Mouse (Mus musculus): ENCODE results near the gene Mkln1. TPM values are rescaled to one million over a fixed set of nuclear protein-coding genes. Genes with fewer than 3 reads are reported as not detected.

Mkln1 gene
- polyA plus RNA-seq, 1 experiment, result 181 TPM

DNA sequence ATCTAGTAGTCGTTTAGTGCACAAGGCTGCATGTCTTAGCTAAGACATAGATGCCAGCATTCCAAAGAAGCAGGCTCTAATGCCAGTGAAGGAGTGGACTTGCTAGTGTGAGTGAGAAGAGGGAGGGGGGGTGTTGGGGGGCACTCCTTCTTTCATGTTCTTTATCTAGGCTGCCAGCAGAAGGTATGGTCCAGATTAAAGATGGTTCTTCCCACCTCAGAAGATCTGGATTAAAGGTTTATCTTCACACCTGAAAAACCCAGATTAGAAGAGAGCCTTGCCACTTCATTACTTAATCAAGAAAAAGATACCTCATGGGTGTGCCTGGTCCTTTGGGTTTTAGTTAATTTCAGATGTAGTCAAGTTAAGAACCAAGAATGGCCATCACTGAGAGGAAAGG, 46.7 kb downstream of the Mkln1 start:
- Histone ChIP-seq H3K4me3 (ENCODE audit: insufficient read depth, low read depth, low read length) (no peak overlapping the region), H3K27ac (replicated peaks; ENCODE audit: low read depth, low read length) (no peak overlapping the region), H3K4me1 (ENCODE audit: control insufficient read depth, insufficient read depth, insufficient read length, low read length) (peaks cover 4% of the 10 kb centered on the region)

DNA sequence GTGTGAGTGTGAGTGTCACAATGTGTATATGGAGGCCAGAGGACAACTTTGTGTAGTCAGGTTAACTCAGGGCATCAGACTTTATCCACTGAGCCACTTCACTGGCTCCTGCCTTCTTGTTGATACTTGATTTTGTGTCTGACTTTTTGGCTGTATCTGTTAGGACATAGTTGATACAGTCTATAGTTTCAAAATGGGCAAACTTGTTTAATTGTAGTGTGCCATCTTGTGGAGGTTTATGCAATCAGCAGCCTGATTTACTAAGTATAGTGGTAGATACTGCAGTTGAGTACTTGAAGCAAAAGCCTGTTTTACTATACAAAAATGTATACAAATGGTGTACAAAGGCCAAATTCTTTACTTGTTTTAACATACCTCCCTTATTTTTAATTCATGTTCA, 55.2 kb downstream of the Mkln1 start:
- Histone ChIP-seq H3K4me3 (ENCODE audit: insufficient read depth, low read depth, low read length) (no peak overlapping the region), H3K4me1 (ENCODE audit: control insufficient read depth, insufficient read depth, insufficient read length, low read length) (no peaks in the 10 kb centered on the region), H3K27ac (replicated peaks; ENCODE audit: low read depth, low read length) (no peak overlapping the region)

GRCm38 (mm10) chr6:31455376-31455775, 56.8 kb downstream of the Mkln1 start:
- Histone ChIP-seq H3K4me1 (ENCODE audit: control insufficient read depth, insufficient read depth, insufficient read length, low read length) (no peaks in the 10 kb centered on the region), H3K27ac (replicated peaks; ENCODE audit: low read depth, low read length) (no peak overlapping the region), H3K4me3 (ENCODE audit: insufficient read depth, low read depth, low read length) (no peak overlapping the region)

- no peak overlapping the region for H3K4me3 ChIP-seq (ENCODE audit: insufficient read depth, low read depth, low read length)
- no peaks in the 10 kb centered on the region for H3K4me1 ChIP-seq (ENCODE audit: control insufficient read depth, insufficient read depth, insufficient read length, low read length)
- H3K27ac ChIP-seq (replicated peaks; ENCODE audit: low read depth, low read length), result no peak overlapping the region
Measured at GRCm38 (mm10) chr6:31456988-31457387, 58.5 kb downstream of the Mkln1 start.

DNA sequence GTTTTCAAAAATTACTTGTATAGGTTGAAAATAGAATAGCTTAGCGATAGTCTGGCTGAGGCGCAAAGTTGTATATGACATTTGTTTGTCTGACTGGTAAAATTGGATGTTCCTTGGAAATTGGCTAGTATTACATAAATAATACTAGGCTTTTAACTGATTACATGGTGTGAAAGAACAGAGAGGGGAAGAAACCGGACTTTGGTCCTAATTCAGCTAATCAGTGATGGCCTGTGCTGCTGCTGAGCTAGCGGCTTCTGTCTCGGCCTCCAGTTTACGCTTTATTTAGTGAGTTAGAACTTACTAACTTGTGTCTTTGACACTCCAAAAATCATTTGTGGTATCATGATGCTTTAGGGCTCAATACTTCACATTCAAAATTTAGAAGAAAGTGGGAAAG, 70.9 kb downstream of the Mkln1 start:
- H3K27ac ChIP-seq (replicated peaks; ENCODE audit: low read depth, low read length), result no peak overlapping the region
- H3K4me3 ChIP-seq (ENCODE audit: insufficient read depth, low read depth, low read length), result no peak overlapping the region
- no peaks in the 10 kb centered on the region for H3K4me1 ChIP-seq (ENCODE audit: control insufficient read depth, insufficient read depth, insufficient read length, low read length)

DNA sequence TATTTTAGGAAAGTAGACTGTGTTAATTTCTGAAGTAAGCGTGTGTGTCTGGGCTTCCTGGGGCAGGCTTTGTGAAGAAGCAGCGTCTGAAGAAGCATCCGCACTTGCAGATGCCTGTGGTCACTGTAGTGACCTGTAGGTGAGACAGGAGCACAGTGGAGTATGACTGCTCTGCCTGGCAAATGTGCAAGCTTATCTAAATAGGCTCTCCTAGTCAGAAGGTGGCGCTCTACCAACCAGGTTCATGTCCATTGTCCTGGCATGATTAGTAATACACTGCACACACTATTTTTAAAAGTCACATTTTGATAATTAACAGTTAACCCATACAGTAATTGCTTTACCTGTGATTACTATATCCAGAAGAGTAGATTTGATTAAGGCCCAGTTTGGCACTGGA, 79.7 kb downstream of the Mkln1 start:
- Histone ChIP-seq H3K27ac (replicated peaks; ENCODE audit: low read depth, low read length) (no peak overlapping the region), H3K4me3 (ENCODE audit: insufficient read depth, low read depth, low read length) (no peak overlapping the region), H3K4me1 (ENCODE audit: control insufficient read depth, insufficient read depth, insufficient read length, low read length) (no peaks in the 10 kb centered on the region)

DNA sequence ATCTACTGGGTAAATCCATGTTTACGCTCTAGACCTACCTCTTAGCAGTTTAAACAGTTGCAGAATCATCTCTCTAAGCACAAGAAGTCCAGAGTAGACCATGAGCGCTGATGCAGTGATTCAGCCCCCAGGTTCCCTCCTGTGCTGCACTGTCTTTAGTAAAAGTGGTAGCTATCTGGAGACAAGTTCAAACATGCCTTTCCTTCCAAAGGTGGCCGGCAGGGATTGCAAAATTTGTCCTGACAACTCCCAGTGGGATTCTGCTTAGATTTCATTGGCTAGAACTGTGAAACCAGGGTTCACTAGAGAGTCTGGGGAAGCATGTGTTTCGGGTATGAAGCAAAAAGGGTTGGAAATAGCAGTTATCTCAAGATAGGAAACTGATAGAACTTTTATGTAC, 81.5 kb downstream of the Mkln1 start:
- no peak overlapping the region for H3K4me3 ChIP-seq (ENCODE audit: insufficient read depth, low read depth, low read length)
- H3K4me1 ChIP-seq (ENCODE audit: control insufficient read depth, insufficient read depth, insufficient read length, low read length), result no peaks in the 10 kb centered on the region
- H3K27ac ChIP-seq (replicated peaks; ENCODE audit: low read depth, low read length), result peak overlapping the region; percentile 52; the same call in 1 of the 2 replicates

GRCm38 (mm10) chr6:31486601-31487000, 88.1 kb downstream of the Mkln1 start:
- no peaks in the 10 kb centered on the region for H3K4me1 ChIP-seq (ENCODE audit: control insufficient read depth, insufficient read depth, insufficient read length, low read length)
- no peak overlapping the region for H3K4me3 ChIP-seq (ENCODE audit: insufficient read depth, low read depth, low read length)
- no peak overlapping the region for H3K27ac ChIP-seq (replicated peaks; ENCODE audit: low read depth, low read length)

DNA sequence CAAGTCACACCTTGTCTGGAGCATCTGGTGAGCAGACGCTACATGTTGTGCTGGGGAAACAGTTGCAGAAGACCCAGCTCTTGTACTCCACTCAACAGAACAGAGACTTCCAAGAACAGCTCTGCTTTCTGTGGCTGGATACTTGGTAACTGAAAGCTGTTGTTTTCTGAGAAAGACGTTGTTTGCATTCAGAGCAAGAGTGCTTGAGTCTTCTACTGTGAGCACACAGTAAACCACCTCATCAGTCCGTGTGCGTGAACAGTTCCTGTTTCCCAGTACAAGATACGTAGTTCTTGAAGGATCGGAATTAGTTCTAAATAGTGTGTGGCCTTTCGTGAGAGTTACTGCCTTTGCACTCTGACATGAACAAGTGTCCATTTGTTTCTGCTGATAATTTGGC, 91.4 kb downstream of the Mkln1 start:
- Histone ChIP-seq H3K27ac (replicated peaks; ENCODE audit: low read depth, low read length) (no peak overlapping the region), H3K4me1 (ENCODE audit: control insufficient read depth, insufficient read depth, insufficient read length, low read length) (no peaks in the 10 kb centered on the region), H3K4me3 (ENCODE audit: insufficient read depth, low read depth, low read length) (no peak overlapping the region)

GRCm38 (mm10) chr6:31495122-31495731, 96.7 kb downstream of the Mkln1 start:
- Histone ChIP-seq H3K4me3 (ENCODE audit: insufficient read depth, low read depth, low read length) (no peak overlapping the region), H3K27ac (replicated peaks; ENCODE audit: low read depth, low read length) (no peak overlapping the region), H3K4me1 (ENCODE audit: control insufficient read depth, insufficient read depth, insufficient read length, low read length) (no peaks in the 10 kb centered on the region)

DNA sequence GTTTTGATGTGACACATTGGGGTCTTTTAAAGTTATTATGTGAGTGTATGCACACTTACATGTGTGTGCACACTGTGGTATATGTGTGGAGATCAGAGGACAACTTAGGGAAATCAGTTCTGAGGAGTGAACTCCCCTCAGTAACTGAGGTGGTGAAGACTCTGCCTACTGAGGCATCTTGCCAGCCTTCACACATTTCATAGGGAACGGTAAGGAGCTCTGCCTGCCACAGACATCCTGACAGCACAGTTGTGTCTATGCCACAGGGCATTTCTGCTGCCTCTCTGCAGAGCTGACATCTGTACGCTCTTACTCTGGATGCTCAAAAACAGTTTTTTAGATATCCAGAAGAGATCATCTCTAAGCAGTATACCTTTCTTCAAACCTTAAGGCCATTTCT, 97.7 kb downstream of the Mkln1 start:
- Histone ChIP-seq H3K27ac (replicated peaks; ENCODE audit: low read depth, low read length) (no peak overlapping the region), H3K4me3 (ENCODE audit: insufficient read depth, low read depth, low read length) (no peak overlapping the region), H3K4me1 (ENCODE audit: control insufficient read depth, insufficient read depth, insufficient read length, low read length) (no peaks in the 10 kb centered on the region)

GRCm38 (mm10) chr6:31499836-31500235, 101.3 kb downstream of the Mkln1 start:
- H3K4me1 ChIP-seq (ENCODE audit: control insufficient read depth, insufficient read depth, insufficient read length, low read length), result no peaks in the 10 kb centered on the region
- H3K4me3 ChIP-seq (ENCODE audit: insufficient read depth, low read depth, low read length), result no peak overlapping the region
- H3K27ac ChIP-seq (replicated peaks; ENCODE audit: low read depth, low read length), result no peak overlapping the region

DNA sequence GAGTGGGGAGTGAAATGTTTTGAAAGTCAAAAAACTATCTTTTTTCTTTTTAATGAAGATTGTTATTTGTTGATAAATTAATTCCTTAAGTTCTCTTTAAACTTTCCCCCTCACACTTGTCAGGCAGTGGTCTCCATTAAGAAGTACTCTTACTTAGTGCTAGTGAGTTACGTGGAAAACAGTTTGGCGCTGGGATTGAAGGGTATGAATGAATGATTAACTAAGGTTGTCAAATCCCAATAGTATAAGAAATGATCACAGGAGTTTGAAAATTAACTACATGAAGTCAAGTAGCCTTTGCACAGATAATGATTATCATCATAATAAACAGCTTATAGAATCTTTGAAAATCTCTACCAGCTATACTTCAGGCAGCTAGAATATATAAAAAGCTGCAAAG, 101.7 kb downstream of the Mkln1 start:
- no peak overlapping the region for H3K4me3 ChIP-seq (ENCODE audit: insufficient read depth, low read depth, low read length)
- no peaks in the 10 kb centered on the region for H3K4me1 ChIP-seq (ENCODE audit: control insufficient read depth, insufficient read depth, insufficient read length, low read length)
- H3K27ac ChIP-seq (replicated peaks; ENCODE audit: low read depth, low read length), result no peak overlapping the region

GRCm38 (mm10) chr6:31500691-31501090, 102.2 kb downstream of the Mkln1 start:
- Histone ChIP-seq H3K4me1 (ENCODE audit: control insufficient read depth, insufficient read depth, insufficient read length, low read length) (no peaks in the 10 kb centered on the region), H3K4me3 (ENCODE audit: insufficient read depth, low read depth, low read length) (no peak overlapping the region), H3K27ac (replicated peaks; ENCODE audit: low read depth, low read length) (no peak overlapping the region)

DNA sequence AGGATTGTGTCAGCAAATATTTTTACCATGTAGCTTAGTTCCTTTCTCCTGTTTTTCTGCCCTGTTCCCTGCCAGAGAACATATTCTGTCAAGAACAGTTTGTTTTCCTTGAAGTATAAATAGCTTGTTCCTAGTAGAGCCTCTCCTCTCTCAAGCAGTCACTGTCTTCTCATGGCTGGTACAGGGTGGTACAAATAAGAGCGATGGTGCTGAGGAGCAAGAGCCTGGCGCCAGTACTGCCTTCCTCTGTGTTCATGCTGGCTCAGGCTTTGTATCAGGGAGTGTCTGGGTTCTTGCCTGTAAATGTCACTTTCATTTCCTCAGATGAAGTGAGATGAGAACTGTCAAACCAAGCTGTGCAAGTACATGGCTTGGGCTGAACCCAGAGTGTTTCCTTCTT, 104.1 kb downstream of the Mkln1 start:
- Histone ChIP-seq H3K27ac (replicated peaks; ENCODE audit: low read depth, low read length) (no peak overlapping the region), H3K4me1 (ENCODE audit: control insufficient read depth, insufficient read depth, insufficient read length, low read length) (no peaks in the 10 kb centered on the region), H3K4me3 (ENCODE audit: insufficient read depth, low read depth, low read length) (no peak overlapping the region)

DNA sequence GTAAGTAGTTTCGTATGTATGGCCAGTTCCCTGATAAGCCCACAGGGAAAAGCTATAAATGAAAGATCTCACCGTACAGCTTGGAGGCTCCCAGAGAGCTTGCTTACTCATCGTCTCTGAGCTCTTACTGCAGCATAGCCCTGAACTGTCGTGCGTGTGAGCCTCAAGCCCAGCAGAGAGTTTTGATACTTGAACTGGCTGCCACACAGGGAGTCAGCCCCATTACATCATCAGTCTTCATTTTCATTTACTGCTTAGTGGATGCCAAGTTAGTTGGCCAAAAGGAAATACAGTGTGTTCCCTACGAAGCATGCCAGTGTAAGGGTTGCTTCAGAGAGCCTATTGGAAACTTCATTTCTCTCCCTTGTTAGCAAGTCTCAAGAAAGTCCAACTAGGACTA, 115.2 kb downstream of the Mkln1 start:
- H3K27ac ChIP-seq (replicated peaks; ENCODE audit: low read depth, low read length), result no peak overlapping the region
- peaks cover 8% of the 10 kb centered on the region for H3K4me1 ChIP-seq (ENCODE audit: control insufficient read depth, insufficient read depth, insufficient read length, low read length)
- H3K4me3 ChIP-seq (ENCODE audit: insufficient read depth, low read depth, low read length), result no peak overlapping the region

Data from brown adipose tissue, adult 24 weeks (tissue).